Mouse (Mus musculus) layer of hippocampus, adult 9-10 months (tissue): ENCODE data around the gene Usp48.

Experiments
- DNase-seq: peaks from one replicate; pipeline ENCODE4 v3.0.0; 2022; ENCODE audit warnings: low spot score

The Usp48 gene

DNA sequence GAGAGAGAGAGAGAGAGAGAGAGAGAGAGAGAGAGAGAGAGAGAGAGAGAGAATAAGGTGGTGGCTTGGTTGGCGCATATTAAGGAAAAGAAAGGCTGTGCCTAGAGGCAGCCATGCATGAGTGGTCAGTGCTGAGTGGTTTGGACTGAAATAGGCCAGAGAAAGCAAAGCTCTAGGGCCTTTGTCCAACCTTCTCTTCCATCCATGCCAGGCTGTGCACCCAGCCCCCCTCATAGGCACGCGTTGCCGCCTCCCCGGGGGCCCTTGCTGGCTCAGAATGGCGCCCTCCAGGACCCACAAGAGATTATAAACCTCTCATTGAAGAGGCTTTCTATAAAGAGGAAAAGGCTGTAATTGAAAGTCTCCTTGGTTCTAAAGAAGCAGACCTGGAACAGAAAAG, 68.0 kb downstream of the Usp48 start:
- no peak for DNase-seq

DNA sequence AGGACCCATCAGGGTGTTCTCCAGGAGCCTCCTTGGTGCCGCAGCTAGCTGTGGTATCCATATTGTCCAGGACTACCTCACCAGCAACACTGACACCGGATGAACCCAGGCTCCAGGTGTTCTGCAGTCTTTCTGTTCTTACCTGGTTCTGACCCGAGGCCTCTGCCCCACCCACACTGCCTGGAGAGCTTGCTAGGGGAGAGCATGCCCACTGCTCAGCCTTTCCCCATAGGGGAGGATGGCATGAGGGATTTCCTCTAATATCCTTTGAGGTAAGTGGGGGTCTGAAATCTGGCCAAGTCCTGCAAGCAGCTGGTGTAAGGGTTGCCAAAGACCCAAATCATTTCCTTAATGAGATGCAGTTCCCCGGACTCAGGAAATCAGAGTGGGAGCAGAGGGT, 69.9 kb downstream of the Usp48 start:
- no peak for DNase-seq

GRCm38 (mm10) chr4:137664433-137664979, 71.0 kb downstream of the Usp48 start, which contains the start of gene Rap1gap:
Rap1gap (plus strand) TSS chr4:137664726.
- DNase-seq: no peak

DNA sequence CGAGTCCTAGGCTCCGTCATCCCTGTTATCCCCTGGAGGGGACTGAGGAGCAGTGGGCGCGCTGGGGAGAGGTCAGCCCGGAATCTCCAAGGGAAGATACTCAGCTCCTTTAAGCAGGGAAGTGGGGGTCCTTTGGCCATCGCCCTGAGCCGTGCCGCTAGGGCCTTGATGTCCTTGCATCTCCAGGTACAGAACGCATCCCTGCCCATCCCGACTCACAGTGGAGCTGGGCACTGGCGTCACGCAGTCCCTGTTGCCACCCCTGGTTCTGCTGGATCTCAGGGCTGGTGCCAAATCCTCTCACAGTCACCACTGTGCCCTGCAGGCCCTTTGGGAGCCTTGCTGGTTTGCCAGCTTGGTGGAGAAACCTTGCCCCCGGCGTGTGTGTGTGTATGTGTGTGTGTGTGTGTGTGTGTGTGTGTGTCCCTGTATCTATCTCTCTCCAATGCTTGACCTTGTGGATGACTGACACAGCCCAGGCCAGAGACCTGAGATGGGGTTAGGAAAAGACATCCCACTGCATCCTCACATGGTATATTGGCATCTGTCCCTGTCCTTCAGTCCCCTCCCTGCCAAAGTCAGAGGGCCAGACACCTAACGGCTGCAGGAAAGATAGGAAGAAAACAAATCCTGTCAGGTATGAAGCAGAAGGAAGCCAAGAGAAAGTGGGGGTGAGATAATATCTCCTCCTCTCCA, 71.6 kb downstream of the Usp48 start:
- DNase-seq: no peak

GRCm38 (mm10) chr4:137665791-137666190, 72.2 kb downstream of the Usp48 start:
- DNase-seq: no peak

DNA sequence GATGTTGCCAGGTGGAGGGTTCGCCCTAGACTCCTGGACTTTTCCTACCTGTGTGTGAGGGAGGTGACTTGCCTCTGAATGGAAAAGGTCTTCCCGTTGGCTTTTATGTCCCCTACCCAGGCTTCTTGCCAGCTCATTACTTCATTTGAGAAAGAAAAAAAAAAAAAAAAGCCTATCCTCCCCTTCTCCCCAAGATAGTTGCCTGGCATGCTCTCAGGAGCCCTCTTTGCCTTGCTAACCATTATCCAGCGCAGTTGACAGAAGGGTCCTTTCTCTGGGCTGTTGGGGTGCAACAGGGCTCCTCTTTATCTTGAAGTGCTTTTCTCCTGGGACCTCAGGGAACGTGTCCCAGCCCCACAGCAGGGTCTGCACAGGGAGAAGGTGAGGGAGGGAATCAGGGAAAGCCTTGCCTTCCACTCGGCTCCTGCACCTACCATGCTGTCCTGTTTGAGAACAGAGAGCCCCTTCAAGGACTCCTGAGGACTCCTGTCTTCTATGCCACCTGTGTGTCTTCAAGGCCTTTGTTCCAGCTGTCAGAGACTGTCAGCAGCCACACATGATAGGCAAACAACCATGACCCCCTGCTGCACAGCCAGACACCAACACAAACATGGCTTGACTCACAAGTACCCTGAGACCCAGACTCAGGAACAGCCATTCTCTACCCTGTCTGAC, 72.9 kb downstream of the Usp48 start:
- DNase-seq: no peak

GRCm38 (mm10) chr4:137666958-137667345, 73.4 kb downstream of the Usp48 start:
- DNase-seq: no peak

DNA sequence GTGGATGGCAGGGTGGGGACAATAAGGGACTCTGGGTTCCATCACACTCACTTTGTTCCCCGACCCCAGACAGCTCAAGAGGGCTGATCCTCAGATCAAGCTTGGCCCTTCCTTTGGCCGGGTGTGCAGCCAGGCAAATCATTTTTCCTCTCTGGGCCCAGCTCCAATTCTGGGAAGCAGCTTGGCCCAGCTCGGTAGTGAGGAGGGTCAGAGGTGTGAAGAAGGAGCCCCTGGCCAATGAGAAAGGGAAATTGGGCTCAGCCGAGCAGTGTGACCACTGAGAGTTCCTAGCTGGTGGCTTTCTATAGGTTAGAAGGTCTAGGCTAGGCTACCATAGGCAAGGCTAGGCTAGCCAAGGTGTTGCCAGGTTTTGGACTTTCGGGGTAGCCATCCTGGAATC, 74.2 kb downstream of the Usp48 start:
- DNase-seq: no peak

GRCm38 (mm10) chr4:137671711-137672500, 78.4 kb downstream of the Usp48 start:
- no peak for DNase-seq

DNA sequence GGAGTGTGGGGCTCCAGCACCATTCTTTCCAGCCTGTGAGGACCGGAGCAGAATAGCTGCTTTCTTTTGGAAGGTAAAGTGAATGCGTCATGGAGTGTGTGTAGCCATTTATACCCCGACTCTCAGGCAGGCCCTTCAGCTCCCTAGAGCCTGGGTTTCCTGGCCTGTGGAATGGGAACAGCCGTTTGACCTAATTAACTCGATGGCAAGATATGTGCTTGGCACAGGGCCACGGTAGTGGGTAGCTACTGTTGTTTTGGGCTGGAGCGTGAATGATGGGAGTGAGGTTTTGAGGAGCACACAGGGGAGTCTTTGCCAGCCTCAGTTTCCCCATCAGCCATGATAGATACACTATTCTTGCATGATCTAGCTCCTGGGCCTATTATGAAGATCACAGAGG, 82.0 kb downstream of the Usp48 start:
- DNase-seq: no peak

DNA sequence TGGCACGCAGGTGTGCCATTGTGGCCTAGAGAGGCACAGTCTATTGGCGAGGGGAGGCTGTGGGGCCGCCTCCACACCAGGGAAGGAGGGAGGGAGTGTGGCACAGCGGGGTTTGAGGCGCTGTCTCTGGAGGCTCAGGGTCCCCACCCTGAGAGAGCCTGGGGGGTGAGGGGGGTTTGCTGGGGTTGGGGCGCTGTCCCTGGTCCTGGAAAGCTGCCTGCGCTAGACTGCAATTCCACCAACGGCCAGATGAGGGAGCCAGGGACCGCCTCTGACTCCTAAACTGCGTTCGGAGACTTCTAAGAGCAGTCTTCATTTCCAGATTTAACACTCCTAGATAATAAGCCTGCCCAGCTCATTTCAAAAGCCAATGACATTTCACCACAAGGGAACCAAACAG, 82.5 kb downstream of the Usp48 start:
- peak; percentile 60 for DNase-seq

- DNase-seq: no peak
Observed at GRCm38 (mm10) chr4:137676700-137677484, 83.3 kb downstream of the Usp48 start.

- no peak for DNase-seq
Observed at GRCm38 (mm10) chr4:137677906-137678305, 84.4 kb downstream of the Usp48 start.

GRCm38 (mm10) chr4:137678568-137678967, 85.0 kb downstream of the Usp48 start:
- no peak for DNase-seq

DNA sequence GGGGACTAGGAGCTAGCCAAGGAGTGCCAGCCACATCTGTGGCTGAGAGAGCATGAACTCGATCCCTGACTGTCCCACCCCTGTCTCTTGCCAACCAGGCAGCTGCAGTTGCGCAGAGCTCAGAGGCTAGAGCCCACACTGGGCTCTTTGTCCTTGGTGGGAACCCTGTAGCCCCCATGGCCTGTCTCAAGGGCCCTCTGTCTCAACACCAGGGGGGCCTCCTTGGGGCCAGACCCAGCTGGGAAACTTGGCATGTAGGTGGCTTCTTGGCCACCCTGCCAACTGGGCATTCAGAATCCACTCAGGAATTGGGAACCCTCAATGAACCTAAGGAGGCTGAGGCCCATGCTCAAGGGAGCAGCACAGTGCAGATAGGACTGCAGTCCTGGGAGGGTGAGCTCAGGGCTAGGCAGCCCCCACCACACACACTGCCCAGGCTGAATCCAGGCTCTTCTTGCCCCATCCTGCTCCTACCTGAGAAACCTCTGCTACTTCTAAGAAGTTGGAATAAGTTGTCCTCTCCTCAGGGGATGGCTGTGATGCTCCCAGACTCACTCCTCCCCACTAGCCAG, 86.5 kb downstream of the Usp48 start:
- DNase-seq: no peak

DNA sequence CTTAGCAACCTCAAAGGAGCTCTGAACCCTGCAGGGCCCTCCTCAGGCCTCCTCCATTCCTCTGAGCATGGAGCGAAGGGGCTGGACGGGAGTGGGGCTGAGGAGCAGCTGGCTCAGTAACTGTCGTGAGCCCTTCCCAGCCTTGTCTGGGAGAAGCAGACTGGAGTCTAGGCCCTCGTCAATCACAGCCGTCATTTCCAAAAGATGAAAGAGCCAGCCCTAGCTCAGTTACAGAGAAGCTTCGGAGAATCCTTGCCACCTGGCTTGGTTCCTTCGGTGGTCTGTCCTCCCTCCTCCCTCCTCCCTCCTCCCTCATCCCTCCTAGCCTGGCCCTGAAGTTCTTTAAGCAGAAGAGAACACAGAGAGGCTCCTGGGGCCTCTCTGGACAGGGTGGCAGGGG, 87.2 kb downstream of the Usp48 start:
- DNase-seq: no peak

DNA sequence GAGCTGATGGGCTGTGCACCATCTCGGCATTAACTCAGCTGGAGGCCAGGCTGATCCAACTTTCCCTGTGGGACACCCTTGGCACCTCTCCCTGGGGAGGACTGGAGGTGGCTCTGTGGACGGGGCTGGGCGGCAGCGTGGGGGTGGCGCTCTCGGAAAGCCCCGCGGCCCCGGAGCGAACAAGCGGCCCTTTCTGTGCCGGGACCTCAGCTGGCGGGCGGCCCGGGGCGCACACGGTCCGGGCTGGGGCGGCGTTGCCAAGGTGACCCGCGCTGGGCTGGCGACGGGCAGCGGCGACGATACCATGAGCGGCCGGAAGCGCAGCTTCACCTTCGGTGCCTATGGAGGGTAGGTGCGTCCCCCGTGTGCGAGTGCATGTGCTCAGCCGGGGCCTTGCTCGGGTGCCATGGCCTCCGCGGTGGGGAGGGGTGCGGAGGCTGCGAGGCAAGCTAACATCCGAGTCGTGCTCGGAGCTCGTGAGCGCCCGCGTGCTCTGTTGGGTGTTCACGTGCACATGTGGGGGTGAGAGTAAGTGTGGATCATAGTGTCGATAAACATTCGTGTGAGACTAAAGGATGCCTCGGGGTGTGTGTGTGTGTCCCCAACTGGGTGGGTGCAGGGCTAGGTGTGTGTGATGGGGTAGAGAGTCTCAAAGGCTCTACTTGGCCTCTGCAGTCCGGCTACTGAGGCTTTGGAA, 88.0 kb downstream of the Usp48 start:
- no peak for DNase-seq

GRCm38 (mm10) chr4:137682961-137683453, 89.5 kb downstream of the Usp48 start:
- DNase-seq: no peak

GRCm38 (mm10) chr4:137684830-137685343, 91.3 kb downstream of the Usp48 start:
- no peak for DNase-seq

GRCm38 (mm10) chr4:137686303-137686702, 92.7 kb downstream of the Usp48 start:
- no peak for DNase-seq
